Mouse (Mus musculus) limb, embryonic 11.5 days (tissue): ENCODE measurements around the gene Dnajb13. TPM values are rescaled to one million over a fixed set of nuclear protein-coding genes. Genes with fewer than 3 reads are reported as not detected.

Experiments
- ATAC-seq: fragments of 200-750 bp; cut with Nextera tagmentation; 2 replicates; pipeline ENCODE4 v1.8.0; 2017; ENCODE audit warnings: low read depth; ENCODE audit not compliant: insufficient number of reproducible peaks, low FRiP score, low TSS enrichment
- DNase-seq: peaks from one replicate; pipeline ENCODE4 v3.0.0-alpha.2; 2015; ENCODE audit warnings: low spot score
- H3K27ac ChIP-seq: fragments of 300-500 bp; sonication (generic); replicated peaks from 2 replicates; pipeline ENCODE4 v1.5.1; 2014; ENCODE audit warnings: low read depth, mild to moderate bottlenecking, low read length
- H3K27me3 ChIP-seq: fragments of 300-500 bp; sonication (generic); 2 replicates; pipeline ENCODE4 v1.6.1; 2014; ENCODE audit warnings: mild to moderate bottlenecking, low read length, mixed read lengths; ENCODE audit not compliant: control insufficient read depth, insufficient read depth
- H3K36me3 ChIP-seq: fragments of 300-500 bp; sonication (generic); 2 replicates; pipeline ENCODE4 v1.6.1; 2014; ENCODE audit warnings: mild to moderate bottlenecking, low read length, moderate library complexity, mixed read lengths; ENCODE audit not compliant: control insufficient read depth, insufficient read depth
- H3K4me1 ChIP-seq: fragments of 300-500 bp; sonication (generic); 2 replicates; pipeline ENCODE4 v1.6.1; 2014; ENCODE audit warnings: low read length, mixed read lengths; ENCODE audit not compliant: control insufficient read depth, insufficient read depth
- H3K4me2 ChIP-seq: fragments of 300-500 bp; sonication (generic); 2 replicates; pipeline ENCODE4 v1.6.1; 2014; ENCODE audit warnings: low read depth, mild to moderate bottlenecking, moderate library complexity; ENCODE audit not compliant: severe bottlenecking
- H3K4me3 ChIP-seq: fragments of 300-500 bp; sonication (generic); 2 replicates; pipeline ENCODE4 v1.5.1; 2014; ENCODE audit warnings: low read depth, low read length
- H3K9ac ChIP-seq: fragments of 300-500 bp; sonication (generic); 2 replicates; pipeline ENCODE4 v1.6.1; 2014; ENCODE audit warnings: mild to moderate bottlenecking, low read length
- H3K9me3 ChIP-seq: fragments of 300-500 bp; sonication (generic); 2 replicates; pipeline ENCODE4 v1.6.1; 2016; ENCODE audit warnings: low read length; ENCODE audit not compliant: control insufficient read depth
- WGBS: fragments of 180-500 bp; shearing (Covaris S2); extraction: QIAGEN DNeasy Blood & Tissue Kit; methylation state at CpG from one replicate; pipeline ENCODE4 v1.1.7; 2014; 5-methylcytosine and 5-hydroxymethylcytosine counted together
- polyA plus RNA-seq: library from polyadenylated mRNA; unstranded; fragments of >200 nt; fragmentation: Nextera tagmentation; extraction: Ambion mirVana; gene quantifications from 2 replicates; pipeline ENCODE4 v1.2.1, GENCODE M21; 2014

Dnajb13 gene
- polyA plus RNA-seq, 1 experiment from 2014 or later: 0.11 TPM

- 64% methylated on average over 1 of the region's 1 CpGs for WGBS
- no peaks in the 10 kb centered on the region for H3K4me1 ChIP-seq
- H3K27ac ChIP-seq: no peak overlapping the region
- ATAC-seq (no peak), DNase-seq (no peak)
- H3K9ac ChIP-seq: no peak overlapping the region
- no peaks in the 10 kb centered on the region for H3K36me3 ChIP-seq
- H3K4me2 ChIP-seq: no peak overlapping the region
- H3K9me3 ChIP-seq: no peaks in the 10 kb centered on the region
- no peak overlapping the region for H3K4me3 ChIP-seq
- no peaks in the 10 kb centered on the region for H3K27me3 ChIP-seq
Measured at GRCm38 (mm10) chr7:100474680-100475079, 40.1 kb downstream of the Dnajb13 start.

- 86% methylated on average over 9 of the region's 9 CpGs for WGBS
- no peak for ATAC-seq
Measured at GRCm38 (mm10) chr7:100473846-100474454, 40.8 kb downstream of the Dnajb13 start.

GRCm38 (mm10) chr7:100472777-100473176, 42.0 kb downstream of the Dnajb13 start, which contains the start of gene Ucp3:
Ucp3 (plus strand) TSS chr7:100472990.
- WGBS: 82% methylated on average over 6 of the region's 6 CpGs
- no peak within 1 kb of the TSS for H3K9ac ChIP-seq
- ATAC-seq (no peak), DNase-seq (no peak)
- H3K4me3 ChIP-seq: no peak within 1 kb of the TSS
- no peaks in the 10 kb centered on the region for H3K4me1 ChIP-seq
- H3K4me2 ChIP-seq: no peak within 1 kb of the TSS
- H3K36me3 ChIP-seq: no peaks in the 10 kb centered on the region
- no peaks in the 10 kb centered on the region for H3K9me3 ChIP-seq
- no peak within 1 kb of the TSS for H3K27ac ChIP-seq
- no peaks in the 10 kb centered on the region for H3K27me3 ChIP-seq

More at GRCm38 (mm10) chr7:100473846-100474454, 40.8 kb downstream of the Dnajb13 start:
- no peaks in the 10 kb centered on the region for H3K27me3 ChIP-seq
- no peak overlapping the region for H3K9ac ChIP-seq
- no peak overlapping the region for H3K4me3 ChIP-seq
- H3K9me3 ChIP-seq: no peaks in the 10 kb centered on the region
- no peak overlapping the region for H3K27ac ChIP-seq
- no peak overlapping the region for H3K4me2 ChIP-seq
- no peaks in the 10 kb centered on the region for H3K36me3 ChIP-seq
- H3K4me1 ChIP-seq: no peaks in the 10 kb centered on the region
- DNase-seq: no peak

GRCm38 (mm10) chr7:100471407-100471797, 43.4 kb downstream of the Dnajb13 start:
- no peak overlapping the region for H3K27ac ChIP-seq
- no peak overlapping the region for H3K4me2 ChIP-seq
- no peak overlapping the region for H3K4me3 ChIP-seq
- H3K9me3 ChIP-seq: no peaks in the 10 kb centered on the region
- WGBS: 86% methylated on average over 1 of the region's 1 CpGs
- ATAC-seq (no peak), DNase-seq (no peak)
- no peaks in the 10 kb centered on the region for H3K4me1 ChIP-seq
- no peaks in the 10 kb centered on the region for H3K27me3 ChIP-seq
- no peaks in the 10 kb centered on the region for H3K36me3 ChIP-seq
- no peak overlapping the region for H3K9ac ChIP-seq

GRCm38 (mm10) chr7:100470796-100471406, 43.9 kb downstream of the Dnajb13 start:
- H3K4me2 ChIP-seq: no peak overlapping the region
- no peak for DNase-seq
- no peak overlapping the region for H3K9ac ChIP-seq
- ATAC-seq: no peak
- H3K27ac ChIP-seq: no peak overlapping the region
- H3K27me3 ChIP-seq: no peaks in the 10 kb centered on the region
- 90% methylated on average over 11 of the region's 11 CpGs for WGBS
- H3K4me1 ChIP-seq: no peaks in the 10 kb centered on the region
- H3K4me3 ChIP-seq: no peak overlapping the region
- H3K9me3 ChIP-seq: no peaks in the 10 kb centered on the region
- no peaks in the 10 kb centered on the region for H3K36me3 ChIP-seq

- H3K4me3 ChIP-seq: no peak overlapping the region
- H3K27ac ChIP-seq: no peak overlapping the region
- H3K4me1 ChIP-seq: no peaks in the 10 kb centered on the region
- H3K9me3 ChIP-seq: no peaks in the 10 kb centered on the region
- H3K27me3 ChIP-seq: no peaks in the 10 kb centered on the region
- ATAC-seq (no peak), DNase-seq (no peak)
- H3K9ac ChIP-seq: no peak overlapping the region; the same call in 1 of the 2 replicates
- 92% methylated on average over 1 of the region's 1 CpGs for WGBS
- no peaks in the 10 kb centered on the region for H3K36me3 ChIP-seq
- H3K4me2 ChIP-seq: no peak overlapping the region
Measured at GRCm38 (mm10) chr7:100469502-100469901, 45.3 kb downstream of the Dnajb13 start.

GRCm38 (mm10) chr7:100468761-100469160, 46.0 kb downstream of the Dnajb13 start:
- H3K27me3 ChIP-seq: no peaks in the 10 kb centered on the region
- H3K36me3 ChIP-seq: peaks cover 2% of the 10 kb centered on the region; the same call in 1 of the 2 replicates
- H3K9ac ChIP-seq: no peak overlapping the region
- H3K4me3 ChIP-seq: no peak overlapping the region
- H3K9me3 ChIP-seq: no peaks in the 10 kb centered on the region
- WGBS: 95% methylated on average over 6 of the region's 6 CpGs
- 0 out of 2 replicates have a peak, but pooled peaks cover 2% of the 10 kb centered on the region for H3K4me1 ChIP-seq
- ATAC-seq: no peak
- H3K27ac ChIP-seq: no peak overlapping the region
- no peak overlapping the region for H3K4me2 ChIP-seq
- DNase-seq: no peak

GRCm38 (mm10) chr7:100466781-100467510, 47.8 kb downstream of the Dnajb13 start:
- Histone ChIP-seq H3K9ac (no peak overlapping the region), H3K9me3 (no peaks in the 10 kb centered on the region), H3K4me1 (0 out of 2 replicates have a peak, but pooled peaks cover 2% of the 10 kb centered on the region), H3K27ac (no peak overlapping the region), H3K27me3 (no peaks in the 10 kb centered on the region), H3K4me3 (no peak overlapping the region), H3K4me2 (no peak overlapping the region), H3K36me3 (peaks cover 2% of the 10 kb centered on the region; the same call in 1 of the 2 replicates)
- DNase-seq (no peak), ATAC-seq (no peak)
- WGBS: 90% methylated on average over 11 of the region's 11 CpGs
